Mouse (Mus musculus) liver, embryonic 14.5 days (tissue): ENCODE data around the gene Krr1.
A peak's percentile ranks its signal among the peaks of the same experiment; 100 is the strongest.

Experiments used
- CTCF ChIP-seq: IDR thresholded peaks from 2 replicates; pipeline ENCODE4 v1.5.1; 2016; ENCODE audit warnings: antibody characterized with exemption, low read depth, control low read depth
- EP300 ChIP-seq: IDR thresholded peaks from 2 replicates; pipeline ENCODE4 v1.6.1; 2016; ENCODE audit warnings: antibody characterized with exemption, low read depth

- TF ChIP-seq CTCF: no peak
- 0 out of 2 replicates have a peak, but pooled peaks have one; percentile 6 for TF ChIP-seq EP300
Measured at GRCm38 (mm10) chr10:112000568-112000967, 28.1 kb downstream of the Krr1 start.
